Mouse (Mus musculus) limb, embryonic 12.5 days (tissue): ENCODE measurements around the gene Olfr31. TPM values are rescaled to one million over a fixed set of nuclear protein-coding genes. Genes with fewer than 3 reads are reported as not detected.

Experiments used
- polyA plus RNA-seq: library from polyadenylated mRNA; unstranded; fragments of >200 nt; fragmentation: Nextera tagmentation; extraction: Ambion mirVana; gene quantifications from 2 replicates; pipeline ENCODE4 v1.2.1, GENCODE M21; 2016

Olfr31 gene
- polyA plus RNA-seq, 1 experiment from 2014 or later = not detected

Other genes starting within 250 kb of the Olfr31 start
- 275 TPM in 2 replicates for gene Psmd6, start 201.8 kb upstream of the Olfr31 start, polyA plus RNA-seq
- gene Olfr720, start 136.0 kb upstream of the Olfr31 start, polyA plus RNA-seq = not detected in 2 replicates
- 2.6 and 5.3 TPM in 2 replicates for gene Il3ra, start 23.4 kb downstream of the Olfr31 start, polyA plus RNA-seq
- gene Olfr721-ps1, start 78.5 kb downstream of the Olfr31 start, polyA plus RNA-seq = not detected in 2 replicates